Mouse (Mus musculus): ENCODE results near the gene Hist1h2ad. TPM values are rescaled to one million over a fixed set of nuclear protein-coding genes. Genes with fewer than 3 reads are reported as not detected.
A peak's percentile ranks its signal among the peaks of the same experiment; 100 is the strongest.
"Not testable (repeated sequence)": the region's sequence is repeated elsewhere in the genome, so short reads cannot be mapped to it uniquely, and the experiment has no call there.

The Hist1h2ad gene
- polyA plus RNA-seq, 1 experiment from 2014 or later = 0.76 TPM

GRCm38 (mm10) chr13:23536076-23536822 is 37.9 kb upstream of the Hist1h2ad start:
- peak overlapping the region; percentile 70 for H3K4me2 ChIP-seq (ENCODE audit: low read length)
- no peaks in the 10 kb centered on the region for H3K36me3 ChIP-seq (ENCODE audit: insufficient read depth, low read length)
- H3K9me3 ChIP-seq (replicated peaks; ENCODE audit: low read length) = no peaks in the 10 kb centered on the region
- H3K4me3 ChIP-seq (replicated peaks; ENCODE audit: low read depth, low read length) = peak overlapping the region; percentile 43
- no peak for ATAC-seq (replicated peaks; ENCODE audit: low FRiP score, low read depth)
- peak; percentile 53 for DNase-seq (ENCODE audit: low spot score)
- no peak overlapping the region for H3K27ac ChIP-seq
- 13% methylated on average over 7 of the region's 7 CpGs for WGBS
- H3K9ac ChIP-seq (ENCODE audit: low read depth, low read length) = peak overlapping the region; percentile 43; the same call in 1 of the 2 replicates
- peaks cover 13% of the 10 kb centered on the region for H3K4me1 ChIP-seq (replicated peaks; ENCODE audit: insufficient read depth, low read length)
- no peaks in the 10 kb centered on the region for H3K27me3 ChIP-seq (ENCODE audit: insufficient read depth, low read length)
- TF ChIP-seq CTCF (IDR thresholded peaks at IDR 0.05; ENCODE audit: low read depth) = no peak

DNA sequence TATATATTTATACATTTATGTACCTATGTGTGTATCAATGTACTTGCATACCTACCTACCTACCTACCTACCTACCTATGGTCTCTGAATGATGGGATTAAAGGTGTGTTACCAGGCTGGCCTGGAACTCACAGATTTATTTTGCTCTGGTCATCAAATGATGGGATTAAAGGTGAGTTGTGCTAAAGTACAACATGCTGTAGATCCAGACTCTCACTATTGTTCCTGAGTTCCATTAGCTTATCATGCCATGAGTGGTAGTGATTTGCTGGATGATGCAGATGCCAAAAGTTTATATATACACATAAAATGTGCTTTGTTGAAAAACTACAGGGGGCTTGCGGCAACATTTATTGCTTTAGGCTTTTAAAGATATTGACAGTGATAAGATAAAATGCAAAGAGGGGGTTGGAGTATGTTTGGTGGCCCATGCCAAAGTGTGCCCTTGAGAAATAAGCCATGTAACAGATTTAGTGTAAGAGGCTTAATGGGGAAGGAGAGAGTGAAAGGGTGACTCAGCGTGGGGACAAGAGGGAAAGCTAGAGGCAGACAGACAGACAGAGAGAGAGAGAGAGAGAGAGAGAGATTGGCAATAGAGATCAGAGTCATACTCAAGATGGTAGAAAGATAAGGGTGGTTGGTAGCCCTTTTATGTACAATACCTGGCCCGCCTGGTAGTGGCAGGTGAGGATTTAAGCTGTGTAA is 37.0 kb upstream of the Hist1h2ad start:
- Histone ChIP-seq H3K27me3 (ENCODE audit: insufficient read depth, low read length) (no peaks in the 10 kb centered on the region), H3K27ac (no peak overlapping the region), H3K9ac (ENCODE audit: low read depth, low read length) (no peak overlapping the region), H3K4me1 (replicated peaks; ENCODE audit: insufficient read depth, low read length) (peaks cover 11% of the 10 kb centered on the region), H3K4me3 (replicated peaks; ENCODE audit: low read depth, low read length) (peak overlapping the region; percentile 43; the same call in 1 of the 2 replicates), H3K9me3 (replicated peaks; ENCODE audit: low read length) (no peaks in the 10 kb centered on the region), H3K4me2 (ENCODE audit: low read length) (peak overlapping the region; percentile 70), H3K36me3 (ENCODE audit: insufficient read depth, low read length) (no peaks in the 10 kb centered on the region)
- ATAC-seq (replicated peaks; ENCODE audit: low FRiP score, low read depth) = no peak
- DNase-seq (ENCODE audit: low spot score) = no peak
- 78% methylated on average over 3 of the region's 3 CpGs for WGBS
- TF ChIP-seq CTCF (IDR thresholded peaks at IDR 0.05; ENCODE audit: low read depth) = no peak

GRCm38 (mm10) chr13:23538249-23538648 is 35.9 kb upstream of the Hist1h2ad start:
- Histone ChIP-seq H3K27ac (no peak overlapping the region), H3K4me2 (ENCODE audit: low read length) (no peak overlapping the region), H3K9me3 (replicated peaks; ENCODE audit: low read length) (no peaks in the 10 kb centered on the region)

DNA sequence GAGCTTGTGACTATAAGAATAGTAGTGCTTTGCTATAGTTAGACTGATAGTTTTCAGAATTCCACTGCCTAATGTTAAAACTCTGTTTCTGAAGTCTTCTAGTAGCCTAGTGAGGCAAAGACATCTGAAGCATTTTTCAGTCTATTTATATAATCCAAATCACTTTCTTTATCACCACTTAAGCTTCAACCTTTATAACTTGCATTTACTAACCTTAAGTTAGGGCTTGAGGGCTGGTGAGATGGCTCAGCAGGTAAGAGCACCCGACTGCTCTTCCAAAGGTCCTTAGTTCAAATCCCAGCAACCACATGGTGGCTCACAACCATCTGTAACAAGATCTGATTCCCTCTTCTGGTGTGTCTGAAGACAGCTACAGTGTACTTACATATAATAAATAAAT is 34.4 kb upstream of the Hist1h2ad start:
- not testable (repeated sequence) for H3K4me2 ChIP-seq (ENCODE audit: low read length); H3K4me3 ChIP-seq (replicated peaks; ENCODE audit: low read depth, low read length); H3K27me3 ChIP-seq (ENCODE audit: insufficient read depth, low read length); H3K9me3 ChIP-seq (replicated peaks; ENCODE audit: low read length); ATAC-seq (replicated peaks; ENCODE audit: low FRiP score, low read depth); H3K4me1 ChIP-seq (replicated peaks; ENCODE audit: insufficient read depth, low read length); DNase-seq (ENCODE audit: low spot score); H3K36me3 ChIP-seq (ENCODE audit: insufficient read depth, low read length); H3K9ac ChIP-seq (ENCODE audit: low read depth, low read length); H3K27ac ChIP-seq
- 85% methylated on average over 1 of the region's 1 CpGs for WGBS

More at GRCm38 (mm10) chr13:23538249-23538648, 35.9 kb upstream of the Hist1h2ad start:
- Histone ChIP-seq H3K4me3 (replicated peaks; ENCODE audit: low read depth, low read length) (no peak overlapping the region), H3K4me1 (replicated peaks; ENCODE audit: insufficient read depth, low read length) (peaks cover 4% of the 10 kb centered on the region; the same call in 1 of the 2 replicates), H3K27me3 (ENCODE audit: insufficient read depth, low read length) (no peaks in the 10 kb centered on the region), H3K36me3 (ENCODE audit: insufficient read depth, low read length) (no peaks in the 10 kb centered on the region), H3K9ac (ENCODE audit: low read depth, low read length) (no peak overlapping the region)
- 73% methylated on average over 5 of the region's 5 CpGs for WGBS
- DNase-seq (ENCODE audit: low spot score) = no peak
- no peak for ATAC-seq (replicated peaks; ENCODE audit: low FRiP score, low read depth)
- no peak for TF ChIP-seq CTCF (IDR thresholded peaks at IDR 0.05; ENCODE audit: low read depth)

GRCm38 (mm10) chr13:23541497-23541896 is 32.7 kb upstream of the Hist1h2ad start:
- H3K4me1 ChIP-seq (replicated peaks; ENCODE audit: insufficient read depth, low read length) = peaks cover 4% of the 10 kb centered on the region; the same call in 1 of the 2 replicates
- H3K9ac ChIP-seq (ENCODE audit: low read depth, low read length) = no peak overlapping the region
- no peak overlapping the region for H3K4me3 ChIP-seq (replicated peaks; ENCODE audit: low read depth, low read length)
- WGBS = 86% methylated on average over 3 of the region's 3 CpGs
- H3K27me3 ChIP-seq (ENCODE audit: insufficient read depth, low read length) = no peaks in the 10 kb centered on the region
- no peak overlapping the region for H3K27ac ChIP-seq
- TF ChIP-seq CTCF (IDR thresholded peaks at IDR 0.05; ENCODE audit: low read depth) = no peak
- ATAC-seq (replicated peaks; ENCODE audit: low FRiP score, low read depth) (no peak), DNase-seq (ENCODE audit: low spot score) (no peak)
- H3K36me3 ChIP-seq (ENCODE audit: insufficient read depth, low read length) = no peaks in the 10 kb centered on the region
- H3K4me2 ChIP-seq (ENCODE audit: low read length) = no peak overlapping the region
- H3K9me3 ChIP-seq (replicated peaks; ENCODE audit: low read length) = no peaks in the 10 kb centered on the region

GRCm38 (mm10) chr13:23542225-23542980 is 31.8 kb upstream of the Hist1h2ad start:
- H3K4me2 ChIP-seq (ENCODE audit: low read length) = peak overlapping the region; percentile 71
- H3K27ac ChIP-seq = peak overlapping the region; percentile 90
- H3K27me3 ChIP-seq (ENCODE audit: insufficient read depth, low read length); DNase-seq (ENCODE audit: low spot score); H3K4me1 ChIP-seq (replicated peaks; ENCODE audit: insufficient read depth, low read length); H3K36me3 ChIP-seq (ENCODE audit: insufficient read depth, low read length); H3K9me3 ChIP-seq (replicated peaks; ENCODE audit: low read length); ATAC-seq (replicated peaks; ENCODE audit: low FRiP score, low read depth): not testable (repeated sequence)
- 6% methylated on average over 3 of the region's 3 CpGs for WGBS
- peak overlapping the region; percentile 60 for H3K9ac ChIP-seq (ENCODE audit: low read depth, low read length)
- peak overlapping the region; percentile 38 for H3K4me3 ChIP-seq (replicated peaks; ENCODE audit: low read depth, low read length)

DNA sequence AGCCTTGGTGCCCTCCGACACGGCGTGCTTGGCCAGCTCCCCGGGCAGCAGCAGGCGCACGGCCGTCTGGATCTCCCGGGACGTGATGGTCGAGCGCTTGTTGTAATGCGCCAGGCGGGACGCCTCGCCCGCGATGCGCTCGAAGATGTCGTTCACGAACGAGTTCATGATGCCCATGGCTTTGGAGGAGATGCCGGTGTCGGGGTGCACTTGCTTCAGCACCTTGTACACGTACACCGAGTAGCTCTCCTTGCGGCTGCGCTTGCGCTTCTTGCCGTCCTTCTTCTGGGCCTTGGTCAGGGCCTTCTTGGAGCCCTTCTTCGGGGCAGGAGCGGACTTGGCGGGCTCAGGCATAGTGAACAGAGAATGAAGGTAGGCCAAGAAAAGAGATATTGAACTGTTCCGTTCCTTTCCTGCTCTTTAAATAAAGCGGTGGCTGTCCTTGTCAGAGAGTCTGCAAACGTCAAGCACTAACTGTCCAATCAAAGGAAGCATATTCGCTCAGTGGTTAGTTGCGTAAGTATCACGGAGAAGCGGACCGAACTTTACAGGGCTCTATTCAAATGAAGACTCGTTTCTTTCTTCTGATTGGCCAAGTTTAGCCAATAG is 31.1 kb upstream of the Hist1h2ad start, which contains the start of gene Hist1h2bh:
Gene Hist1h2bh (minus strand): TSS at position 394 of the 609 bp plus-strand sequence.
- not testable (repeated sequence) for H3K36me3 ChIP-seq (ENCODE audit: insufficient read depth, low read length); H3K4me1 ChIP-seq (replicated peaks; ENCODE audit: insufficient read depth, low read length); H3K27me3 ChIP-seq (ENCODE audit: insufficient read depth, low read length); H3K9me3 ChIP-seq (replicated peaks; ENCODE audit: low read length)
- Histone ChIP-seq H3K4me2 (ENCODE audit: low read length) (peak within 1 kb of the TSS; percentile 71), H3K4me3 (replicated peaks; ENCODE audit: low read depth, low read length) (peak within 1 kb of the TSS; percentile 43), H3K27ac (peak within 1 kb of the TSS; percentile 93), H3K9ac (ENCODE audit: low read depth, low read length) (peak within 1 kb of the TSS; percentile 60)
- DNase-seq (ENCODE audit: low spot score) (peak; percentile 99), ATAC-seq (replicated peaks; ENCODE audit: low FRiP score, low read depth) (peak; percentile 92)
- under 1% methylated on average over 26 of the region's 42 CpGs for WGBS
